Mouse (Mus musculus) v-Abl transformed pro-B cells (cell line): Measurements from ENCODE around the gene Metap1d.

ENCODE experiments used
- in situ Hi-C, 2 experiments: fragments of 400-800 bp; cut with MboI; formaldehyde crosslinking; loops; one replicate each; pipeline ENCODE4 v1.15.1; 2025; ENCODE audit not compliant: unreplicated experiment in 2 of 2

Gene Metap1d

DNA sequence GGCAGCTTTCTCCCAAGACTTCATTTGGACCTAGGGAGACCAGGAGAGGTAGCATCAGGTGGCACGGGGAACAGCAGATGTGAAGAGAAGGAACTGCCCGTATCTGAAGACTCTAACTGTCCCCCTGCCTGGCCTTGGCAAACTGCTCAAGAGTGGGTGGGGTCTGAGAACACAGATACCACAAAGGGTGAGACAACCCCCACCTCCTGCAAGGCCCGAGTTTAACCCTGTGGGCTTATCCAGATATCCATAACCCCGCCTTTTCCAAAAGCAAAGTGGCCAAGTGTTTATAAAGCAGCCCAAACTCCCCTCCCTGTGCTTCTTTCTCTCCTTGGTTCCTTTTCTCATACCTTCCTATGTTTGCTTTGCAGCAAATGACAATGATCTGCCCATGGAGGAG, 70.4 kb downstream of the Metap1d start:
- in situ Hi-C loops, result no loop called here

GRCm38 (mm10) chr2:71524763-71525162, 71.7 kb downstream of the Metap1d start:
- in situ Hi-C loops, result no loop called here

DNA sequence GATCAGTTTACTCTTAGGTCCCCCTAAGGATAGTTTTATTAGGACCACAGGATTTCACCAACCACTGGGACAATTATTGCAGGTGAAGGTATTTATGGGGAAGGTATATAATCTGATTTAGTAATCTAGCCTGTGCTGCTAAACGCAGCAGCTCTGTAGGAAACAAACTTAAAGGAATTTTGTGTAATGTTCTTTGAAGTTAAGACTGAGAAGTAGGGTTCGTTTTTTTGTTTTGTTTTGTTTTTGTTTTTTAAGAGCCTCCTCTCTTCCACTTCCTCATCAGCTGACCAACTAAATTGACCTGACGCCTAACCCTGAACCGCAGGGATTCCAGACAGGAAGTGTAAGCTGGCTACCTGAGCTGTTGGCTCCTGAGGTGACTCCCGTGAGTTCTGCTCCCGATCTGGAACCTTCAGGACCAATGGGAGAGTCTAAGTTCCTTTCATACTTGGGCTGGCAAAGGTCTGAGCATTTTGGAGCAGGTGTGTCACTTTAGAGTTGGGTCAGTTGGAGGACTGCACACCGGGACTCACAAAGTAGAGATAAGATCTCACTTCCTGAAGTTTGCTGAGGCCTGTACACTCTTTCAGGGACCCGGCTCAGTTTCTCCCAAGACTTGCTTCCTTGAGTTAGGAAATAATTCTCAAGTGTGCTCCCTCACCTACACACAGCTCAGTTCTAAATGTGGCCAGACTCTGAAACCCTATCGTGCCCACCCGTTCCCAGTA, 73.7 kb downstream of the Metap1d start:
- in situ Hi-C loops, result no loop called here

DNA sequence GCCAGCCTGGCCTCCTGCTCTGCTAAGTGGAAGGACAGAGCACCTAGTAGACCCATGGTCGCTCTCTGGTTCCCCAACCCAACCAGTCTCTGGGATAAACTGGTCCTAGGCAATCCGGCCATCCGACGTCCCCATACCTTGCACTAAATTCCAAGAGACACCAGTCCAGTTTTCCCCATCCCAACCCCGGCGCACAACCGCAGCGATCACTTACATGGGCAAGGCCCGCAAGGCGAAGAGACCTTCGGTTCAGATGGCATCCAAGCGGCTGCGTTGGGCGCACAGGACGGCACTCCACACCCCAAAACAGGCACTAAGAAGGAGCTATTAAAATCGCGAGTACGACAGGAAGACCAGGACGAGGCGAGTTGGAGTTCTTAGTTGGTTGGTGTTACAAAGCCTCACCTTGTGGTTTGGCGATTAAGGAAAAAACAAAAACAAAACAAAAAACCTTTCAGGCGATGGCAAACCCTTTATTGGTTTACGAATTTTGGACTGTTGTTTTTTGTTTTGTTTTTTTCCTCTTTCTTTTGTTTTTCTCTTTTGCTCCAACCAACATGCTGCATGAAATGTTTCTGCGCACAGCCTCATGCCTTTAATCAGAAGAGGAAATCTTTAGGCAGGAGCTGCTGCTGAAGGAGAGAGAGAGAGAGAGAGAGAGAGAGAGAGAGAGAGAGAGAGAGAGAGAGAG, 74.4 kb downstream of the Metap1d start:
- in situ Hi-C loops, result no loop called here

- in situ Hi-C loops, result no loop called here
Measured at GRCm38 (mm10) chr2:71528014-71528713, 75.1 kb downstream of the Metap1d start, which contains the start of gene Dlx1. Dlx1 (plus strand) TSS chr2:71528113.

DNA sequence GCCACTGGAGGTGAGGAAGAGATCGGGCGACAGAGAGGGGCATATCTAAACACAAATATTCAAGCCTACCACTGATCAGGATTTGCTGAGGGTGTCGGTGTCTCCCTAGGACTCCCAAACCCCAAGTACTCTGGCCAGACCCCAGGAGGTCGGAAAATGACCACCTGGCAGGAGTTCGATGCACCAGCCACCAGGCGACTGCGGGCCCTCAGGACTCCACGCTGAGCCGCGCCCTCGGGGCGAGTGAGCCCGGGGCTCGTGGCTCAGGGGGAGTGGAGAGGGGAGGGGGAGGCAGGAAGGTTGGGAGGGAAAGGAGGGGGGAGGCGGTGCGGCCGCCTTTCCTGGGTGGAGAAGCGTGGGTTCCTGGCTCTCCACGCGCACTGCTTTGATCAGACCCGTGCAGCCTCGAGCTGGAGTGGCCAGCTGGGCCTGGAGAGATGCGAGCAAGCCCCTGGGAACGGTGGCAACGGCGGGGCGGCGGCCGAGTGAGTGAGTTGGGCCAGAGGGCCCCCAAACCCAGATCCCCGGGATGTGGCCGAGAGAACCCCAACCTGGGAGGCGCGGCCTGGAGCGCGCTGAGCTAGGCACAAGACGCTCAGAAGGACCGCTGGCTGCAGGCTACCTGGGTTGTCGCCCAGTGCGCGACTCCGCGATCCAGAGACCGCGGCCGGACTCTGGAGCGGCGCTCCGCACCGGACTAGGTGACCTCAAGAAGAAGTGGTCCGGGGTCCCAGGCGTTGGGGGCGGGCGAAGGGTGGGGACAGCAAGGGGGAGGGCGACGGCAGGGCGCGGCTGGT, 75.8 kb downstream of the Metap1d start:
- in situ Hi-C loops, result no loop called here

- in situ Hi-C loops, result no loop called here
Measured at GRCm38 (mm10) chr2:71529511-71530351, 76.7 kb downstream of the Metap1d start.

GRCm38 (mm10) chr2:71530391-71531123, 77.5 kb downstream of the Metap1d start:
- in situ Hi-C loops, result no loop called here

DNA sequence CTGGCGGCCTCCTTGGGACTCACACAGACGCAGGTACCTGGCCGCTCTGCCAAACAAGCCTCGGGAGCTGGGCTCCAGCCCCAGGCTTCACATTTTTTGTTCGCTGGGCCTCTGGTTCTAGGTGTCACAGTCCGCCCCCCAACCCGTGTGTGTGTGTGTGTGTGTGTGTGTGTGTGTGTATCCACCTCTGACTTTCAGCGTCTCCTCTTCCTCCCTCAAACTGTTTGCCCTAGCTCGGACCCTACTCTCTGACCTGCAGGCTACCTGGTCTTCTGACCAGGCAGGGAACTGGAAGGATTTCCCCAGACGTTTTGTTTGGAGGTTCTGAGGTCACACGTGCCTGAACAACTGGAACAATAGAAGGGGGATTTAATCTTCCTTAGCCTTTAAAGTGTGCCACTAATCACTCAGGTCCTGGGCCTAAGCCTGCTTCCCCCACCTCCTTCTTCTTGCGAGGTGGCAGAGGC, 78.1 kb downstream of the Metap1d start:
- in situ Hi-C loops, result no loop called here

GRCm38 (mm10) chr2:71531990-71532970, 79.2 kb downstream of the Metap1d start:
- in situ Hi-C loops, result no loop called here

GRCm38 (mm10) chr2:71533094-71533493, 80.0 kb downstream of the Metap1d start:
- in situ Hi-C loops, result no loop called here

DNA sequence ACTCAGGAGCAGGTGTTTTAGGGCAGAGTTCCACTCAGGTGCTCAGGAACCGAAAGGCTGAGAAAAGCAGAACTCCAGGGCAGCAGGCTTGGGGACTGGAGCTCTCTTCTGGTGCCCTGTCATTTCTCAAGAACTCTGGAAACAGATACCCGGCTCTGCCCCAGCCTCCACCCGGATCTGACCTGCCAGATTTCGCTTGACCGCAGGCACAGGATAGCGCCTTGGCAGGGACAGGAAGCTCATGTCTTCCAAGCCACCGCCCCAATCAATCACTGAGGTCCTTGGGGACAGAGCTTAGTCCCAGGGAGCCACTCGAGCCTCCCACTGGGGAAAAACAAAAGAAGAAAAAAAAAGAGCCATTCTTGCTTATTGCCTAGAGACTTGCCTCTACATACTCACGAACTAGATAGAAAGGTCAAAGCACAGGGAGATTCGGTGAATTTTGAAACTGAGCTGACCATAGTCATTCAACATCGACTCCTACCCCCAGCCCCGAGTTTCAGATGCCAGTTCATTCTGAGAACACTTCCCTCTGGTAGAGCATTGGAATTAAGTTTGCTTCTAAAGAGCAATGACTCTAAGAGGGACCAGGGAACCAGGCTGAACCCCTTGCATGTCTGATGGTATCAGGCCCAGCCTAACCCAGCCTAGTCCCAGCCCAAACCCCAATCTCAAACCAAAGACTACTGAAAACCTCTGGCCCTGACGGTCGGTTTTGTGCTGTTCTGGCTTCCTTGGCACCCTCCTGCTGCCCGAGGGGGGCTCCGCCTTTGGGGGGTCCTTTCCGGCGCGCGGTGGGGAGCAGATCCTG, 81.4 kb downstream of the Metap1d start:
- in situ Hi-C loops, result no loop called here

DNA sequence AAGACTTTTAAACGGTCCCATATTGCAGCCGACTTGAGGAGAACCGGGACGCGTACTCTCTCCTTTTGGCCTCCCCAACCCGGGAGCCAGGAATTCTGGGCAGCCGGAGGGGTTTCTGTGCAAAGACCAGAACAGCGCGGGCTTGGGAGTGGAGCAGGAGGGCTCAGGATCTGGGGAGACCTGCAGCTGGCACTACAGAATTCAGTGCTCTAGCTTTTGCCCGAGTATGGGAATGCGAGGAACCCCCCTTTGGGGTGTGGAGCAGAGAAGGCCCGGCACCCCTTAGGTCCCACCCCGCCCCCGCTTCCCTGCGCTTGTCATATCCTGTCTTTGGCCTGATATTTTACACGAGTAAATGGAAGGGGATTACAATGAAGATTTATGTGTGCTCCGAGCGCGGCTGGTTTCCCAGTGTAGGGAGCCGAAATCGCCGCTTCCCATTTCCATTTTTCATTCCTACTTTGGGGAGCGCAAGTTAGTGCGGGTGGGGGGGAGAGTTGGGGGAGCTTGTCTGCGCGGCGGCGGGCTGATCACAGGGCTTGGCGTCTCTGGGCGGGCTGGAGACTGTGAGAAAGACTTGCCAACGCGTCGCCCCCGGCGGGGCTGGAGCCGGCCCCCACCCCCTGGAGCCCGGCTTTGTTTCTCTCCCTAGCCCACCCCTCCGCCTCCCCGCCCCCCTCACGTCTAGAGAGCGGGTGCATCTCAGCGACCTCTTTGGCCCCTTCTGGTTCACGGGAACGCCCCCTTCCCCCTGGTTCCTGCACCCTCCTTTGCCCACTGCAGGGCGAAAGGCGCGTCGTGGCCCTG, 87.7 kb downstream of the Metap1d start:
- in situ Hi-C loops, result loop anchor here in 1 of 2 experiments (5.0 kb wide), 1 partner anchor 89 kb away; the partner anchor contains the start of gene Metap1d

DNA sequence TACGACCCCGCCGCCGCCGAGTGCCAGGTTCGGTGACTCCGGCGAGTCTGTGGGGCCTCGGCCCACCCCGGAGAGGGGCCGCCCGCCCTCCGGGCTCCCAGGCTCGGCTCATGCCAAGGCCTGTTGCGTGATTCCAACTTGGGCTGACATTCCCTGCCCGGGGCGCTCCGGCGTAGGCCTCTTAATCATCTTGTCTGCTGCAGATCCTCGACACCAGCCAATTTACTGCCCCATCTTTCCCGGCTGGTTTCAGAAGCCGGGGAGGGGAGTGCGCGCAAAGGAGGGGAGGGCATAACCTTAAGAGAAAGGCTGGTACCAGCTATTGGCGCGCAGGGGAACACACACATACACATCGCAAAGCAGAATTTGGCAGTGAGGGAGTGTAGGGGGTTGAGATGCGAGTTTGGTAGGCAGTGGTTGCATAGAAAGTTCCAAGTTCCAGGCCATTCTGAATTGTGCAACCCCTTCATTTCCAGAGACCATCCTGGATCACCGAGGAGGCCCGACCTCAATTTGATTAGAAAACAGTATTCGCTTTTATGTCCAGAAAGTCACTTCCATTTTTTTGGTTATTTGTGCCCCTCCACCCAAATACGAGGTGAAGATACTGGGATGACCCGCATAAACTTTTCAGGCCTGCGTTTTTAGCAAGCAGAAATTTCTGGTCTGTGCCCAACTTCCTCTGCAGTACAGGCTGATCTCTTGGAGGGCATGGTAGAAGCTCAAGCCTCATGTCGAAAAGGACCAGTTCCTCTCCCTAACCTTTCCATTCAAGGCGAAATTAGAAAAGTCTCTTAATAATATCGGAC, 88.5 kb downstream of the Metap1d start:
- in situ Hi-C loops, result loop anchor here in 1 of 2 experiments (5.0 kb wide), 1 partner anchor 89 kb away; the partner anchor contains the start of gene Metap1d

GRCm38 (mm10) chr2:71542227-71542815, 89.2 kb downstream of the Metap1d start:
- in situ Hi-C loops, result loop anchor here in 1 of 2 experiments (5.0 kb wide), 1 partner anchor 90 kb away; the partner anchor contains the start of gene Metap1d
